Mouse (Mus musculus) liver, embryonic 12.5 days (tissue): ENCODE results near the gene Adam12. TPM values are rescaled to one million over a fixed set of nuclear protein-coding genes. Genes with fewer than 3 reads are reported as not detected.

Experiments
- ATAC-seq: fragments of 200-750 bp; cut with Nextera tagmentation; 2 replicates; pipeline ENCODE4 v1.8.0; 2017; ENCODE audit warnings: moderate number of reproducible peaks, mild to moderate bottlenecking, moderate library complexity
- H3K27ac ChIP-seq: fragments of 300-500 bp; sonication (generic); 2 replicates; pipeline ENCODE4 v1.5.1; 2016; ENCODE audit warnings: mild to moderate bottlenecking
- H3K27me3 ChIP-seq: fragments of 300-500 bp; sonication (generic); replicated peaks from 2 replicates; pipeline ENCODE4 v1.6.1; 2016; ENCODE audit warnings: mild to moderate bottlenecking, moderate library complexity
- H3K36me3 ChIP-seq: fragments of 300-500 bp; sonication (generic); 2 replicates; pipeline ENCODE4 v1.6.1; 2016; ENCODE audit warnings: mild to moderate bottlenecking, moderate library complexity
- H3K4me1 ChIP-seq: fragments of 300-500 bp; sonication (generic); 2 replicates; pipeline ENCODE4 v1.6.1; 2016
- H3K4me2 ChIP-seq: fragments of 300-500 bp; sonication (generic); 2 replicates; pipeline ENCODE4 v1.6.1; 2016; ENCODE audit warnings: mild to moderate bottlenecking, moderate library complexity
- H3K4me3 ChIP-seq: fragments of 300-500 bp; sonication (generic); 2 replicates; pipeline ENCODE4 v1.5.1; 2016; ENCODE audit warnings: mild to moderate bottlenecking, moderate library complexity
- H3K9ac ChIP-seq: fragments of 300-500 bp; sonication (generic); 2 replicates; pipeline ENCODE4 v1.6.1; 2016; ENCODE audit warnings: mild to moderate bottlenecking, moderate library complexity
- H3K9me3 ChIP-seq: fragments of 300-500 bp; sonication (generic); replicated peaks from 2 replicates; pipeline ENCODE4 v1.6.1; 2016; ENCODE audit warnings: mild to moderate bottlenecking, moderate library complexity
- WGBS: fragments of 180-500 bp; shearing (Covaris S2); methylation state at CpG from one replicate; pipeline ENCODE4 v1.1.7; 2016; ENCODE audit not compliant: insufficient replicate concordance; 5-methylcytosine and 5-hydroxymethylcytosine counted together
- polyA plus RNA-seq: library from polyadenylated mRNA; unstranded; fragments of >200 nt; fragmentation: Nextera tagmentation; extraction: Ambion mirVana; gene quantifications from 2 replicates; pipeline ENCODE4 v1.2.1, GENCODE M21; 2016

Gene Adam12
- polyA plus RNA-seq, 1 experiment from 2014 or later: 6.5 TPM

DNA sequence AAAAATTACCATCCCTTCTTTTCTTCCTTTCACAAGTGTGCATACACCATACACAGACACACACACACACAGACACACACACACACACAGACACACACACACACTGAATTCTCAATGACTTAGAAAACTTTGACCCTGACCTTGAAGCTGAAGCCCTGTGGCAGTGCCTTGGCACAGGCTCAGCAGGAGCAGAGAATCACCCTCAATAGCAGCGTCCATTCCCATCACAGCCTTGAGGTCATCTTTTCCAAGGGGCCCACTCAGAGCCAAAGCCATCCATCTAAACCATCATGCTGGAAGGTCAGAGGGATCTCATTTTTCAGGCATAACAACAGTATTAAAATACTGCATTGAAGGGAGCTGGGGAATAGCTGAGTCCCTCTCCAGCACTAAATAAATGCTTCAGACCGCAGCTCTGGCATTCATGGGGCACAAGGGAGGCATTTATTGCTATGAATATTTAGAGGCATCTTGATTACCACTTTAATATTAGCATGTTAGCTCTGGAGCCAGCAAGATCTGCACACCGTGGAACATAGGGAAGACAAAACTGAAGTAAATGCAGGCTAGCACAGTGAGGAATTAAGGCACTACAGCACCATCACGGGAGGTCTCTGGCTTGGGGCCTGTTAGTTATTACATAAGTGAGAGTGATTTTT, 92.5 kb downstream of the Adam12 start:
- Histone ChIP-seq H3K36me3 (no peaks in the 10 kb centered on the region), H3K9ac (no peak overlapping the region), H3K4me2 (no peak overlapping the region), H3K4me1 (no peaks in the 10 kb centered on the region), H3K27ac (no peak overlapping the region), H3K27me3 (no peaks in the 10 kb centered on the region), H3K4me3 (no peak overlapping the region), H3K9me3 (no peaks in the 10 kb centered on the region)
- 68% methylated on average over 4 of the region's 4 CpGs for WGBS
- no peak for ATAC-seq

DNA sequence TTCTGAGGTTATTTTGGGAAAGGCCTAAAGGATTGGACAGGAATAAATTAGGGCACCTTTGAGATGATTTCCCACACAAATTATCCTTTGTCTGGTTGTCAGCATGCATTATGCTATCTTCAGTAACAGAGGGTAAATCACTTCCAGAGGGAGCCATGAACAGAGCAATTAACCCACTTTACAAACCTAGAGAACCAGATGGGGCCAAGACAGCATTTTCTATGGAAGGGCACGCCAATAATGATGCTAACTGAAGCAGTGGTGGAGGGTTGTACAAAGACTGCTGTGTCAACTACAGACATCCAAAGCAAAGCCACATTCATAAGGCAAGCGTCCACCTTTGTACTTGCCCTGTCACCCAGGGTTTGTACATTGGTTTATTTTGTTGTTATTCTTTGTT, 99.6 kb downstream of the Adam12 start:
- no peak overlapping the region for H3K4me2 ChIP-seq
- H3K4me1 ChIP-seq: no peaks in the 10 kb centered on the region
- H3K9me3 ChIP-seq: no peaks in the 10 kb centered on the region
- no peak for ATAC-seq
- no peak overlapping the region for H3K9ac ChIP-seq
- H3K27ac ChIP-seq: no peak overlapping the region
- H3K27me3 ChIP-seq: no peaks in the 10 kb centered on the region
- H3K36me3 ChIP-seq: no peaks in the 10 kb centered on the region
- WGBS: 52% methylated on average over 2 of the region's 2 CpGs
- H3K4me3 ChIP-seq: no peak overlapping the region

DNA sequence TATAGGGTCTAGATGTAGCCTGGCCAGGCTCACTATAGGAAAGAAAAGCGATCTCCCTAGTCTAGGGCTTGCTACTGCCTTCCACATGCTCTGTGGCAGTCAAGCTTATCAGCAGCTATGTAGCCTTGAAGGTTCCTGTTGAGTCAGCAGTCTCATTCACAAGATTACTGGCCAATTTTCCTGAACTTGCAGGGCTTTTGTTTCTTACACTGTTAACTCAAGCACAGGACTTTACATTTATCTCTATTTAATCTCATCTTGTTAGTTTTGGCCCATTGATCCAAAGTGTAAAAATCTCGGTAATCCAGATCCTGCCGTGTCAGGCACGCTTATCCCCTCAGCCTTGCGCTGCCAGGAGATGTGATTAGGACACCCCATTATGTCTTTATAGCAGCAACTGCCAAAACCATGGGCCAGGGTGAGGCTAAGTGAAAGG, 103.8 kb downstream of the Adam12 start:
- H3K4me1 ChIP-seq: no peaks in the 10 kb centered on the region
- H3K27me3 ChIP-seq: no peaks in the 10 kb centered on the region
- H3K4me2 ChIP-seq: no peak overlapping the region
- H3K4me3 ChIP-seq: no peak overlapping the region
- H3K9ac ChIP-seq: no peak overlapping the region
- ATAC-seq: no peak
- H3K36me3 ChIP-seq: no peaks in the 10 kb centered on the region
- no peak overlapping the region for H3K27ac ChIP-seq
- 58% methylated on average over 5 of the region's 5 CpGs for WGBS
- no peaks in the 10 kb centered on the region for H3K9me3 ChIP-seq

DNA sequence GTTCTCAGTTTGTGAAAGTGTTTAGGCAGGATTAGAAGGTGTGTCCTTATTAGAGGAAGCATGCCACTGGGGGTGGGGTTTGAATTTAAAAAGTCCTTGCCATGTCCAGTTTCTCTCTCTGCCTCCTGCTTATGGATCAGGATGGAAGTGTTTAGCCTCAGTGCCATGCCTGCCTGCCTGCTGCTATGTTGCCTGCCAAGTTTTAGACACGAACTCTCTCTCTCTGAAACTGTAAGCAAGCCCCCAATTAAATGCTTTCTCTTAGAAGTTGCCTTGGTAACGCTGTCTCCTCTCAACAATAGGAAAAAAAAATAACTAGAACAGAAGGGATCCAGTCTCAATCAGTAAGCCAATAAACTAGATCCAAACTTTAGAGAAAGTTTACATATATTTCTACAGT, 110.5 kb downstream of the Adam12 start:
- no peaks in the 10 kb centered on the region for H3K4me1 ChIP-seq
- H3K4me3 ChIP-seq: no peak overlapping the region
- H3K4me2 ChIP-seq: no peak overlapping the region
- H3K27ac ChIP-seq: no peak overlapping the region
- H3K36me3 ChIP-seq: no peaks in the 10 kb centered on the region
- no peaks in the 10 kb centered on the region for H3K9me3 ChIP-seq
- no peak overlapping the region for H3K9ac ChIP-seq
- ATAC-seq: no peak
- 64% methylated on average over 2 of the region's 2 CpGs for WGBS
- H3K27me3 ChIP-seq: no peaks in the 10 kb centered on the region

DNA sequence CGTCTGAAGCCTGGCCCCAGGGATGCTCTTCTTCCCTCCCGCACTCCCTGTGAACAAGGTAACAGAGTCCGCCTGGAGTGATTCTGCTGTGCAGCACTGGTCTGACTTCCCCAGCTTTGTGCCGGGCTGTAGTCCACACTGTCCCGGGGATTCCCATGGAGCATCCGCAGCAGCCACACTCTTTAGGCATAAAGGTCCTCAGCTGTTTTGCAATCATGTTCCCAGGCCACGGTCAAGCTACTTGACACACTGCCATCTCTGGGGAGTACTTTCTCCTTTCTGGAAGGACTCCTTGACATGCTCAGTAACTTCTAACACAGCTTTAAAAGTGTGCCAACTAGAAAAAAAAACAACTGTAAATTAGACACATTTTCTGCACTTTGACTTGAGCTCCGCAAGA, 116.5 kb downstream of the Adam12 start:
- no peak for ATAC-seq
- Histone ChIP-seq H3K4me3 (no peak overlapping the region), H3K9me3 (no peaks in the 10 kb centered on the region), H3K4me1 (no peaks in the 10 kb centered on the region), H3K9ac (no peak overlapping the region), H3K36me3 (no peaks in the 10 kb centered on the region), H3K27ac (0 out of 2 replicates have a peak overlapping the region, but pooled peaks have one; percentile 7), H3K27me3 (no peaks in the 10 kb centered on the region), H3K4me2 (no peak overlapping the region)
- WGBS: 74% methylated on average over 8 of the region's 8 CpGs

DNA sequence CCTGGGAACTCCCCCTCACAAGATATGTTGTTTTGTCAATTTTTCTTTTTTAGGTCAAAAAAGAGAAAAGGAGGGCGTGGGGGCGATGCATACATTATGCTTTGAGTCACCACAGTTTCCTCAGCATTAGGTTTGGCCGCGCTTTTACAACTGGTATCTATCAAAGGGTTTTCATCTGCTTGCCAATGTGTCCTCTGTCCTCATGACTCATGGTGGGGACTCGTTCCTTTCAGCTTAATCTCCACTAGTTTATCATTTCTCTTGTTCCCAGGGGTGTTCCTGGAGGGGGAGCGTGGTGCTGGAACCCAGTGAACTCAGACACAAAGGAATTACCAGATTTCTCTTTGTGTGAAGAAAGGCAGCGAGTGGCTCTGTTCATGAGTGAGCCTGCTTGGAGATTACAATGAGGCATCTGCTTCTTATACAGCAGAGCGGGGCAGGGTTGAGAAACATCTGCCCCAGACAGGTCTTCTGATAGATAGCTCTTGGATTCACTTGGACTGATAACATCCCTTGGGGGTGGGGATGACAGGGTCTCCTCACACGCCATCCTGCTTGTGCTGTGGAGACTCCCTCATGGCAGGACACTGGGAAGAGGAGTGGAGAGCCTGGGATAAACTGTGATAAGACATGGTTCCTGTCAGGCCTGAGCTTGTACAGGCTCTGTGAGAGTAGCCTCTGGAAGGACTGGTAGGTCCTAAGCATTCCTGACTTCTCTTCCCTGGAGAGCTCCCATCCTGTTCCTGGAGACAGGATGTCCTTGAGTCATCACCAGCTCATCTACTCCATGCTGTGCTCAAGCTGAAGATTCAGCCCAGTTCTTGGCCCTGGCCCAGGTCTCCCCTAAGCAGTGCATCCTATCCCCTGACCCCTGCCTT, 117.4 kb downstream of the Adam12 start:
- ATAC-seq: peak; percentile 51
- no peak overlapping the region for H3K9ac ChIP-seq
- no peak overlapping the region for H3K4me2 ChIP-seq
- no peaks in the 10 kb centered on the region for H3K36me3 ChIP-seq
- H3K4me1 ChIP-seq: no peaks in the 10 kb centered on the region
- no peak overlapping the region for H3K4me3 ChIP-seq
- H3K9me3 ChIP-seq: no peaks in the 10 kb centered on the region
- H3K27ac ChIP-seq: peak overlapping the region; percentile 40; the same call in 1 of the 2 replicates
- WGBS: 58% methylated on average over 9 of the region's 9 CpGs
- no peaks in the 10 kb centered on the region for H3K27me3 ChIP-seq

DNA sequence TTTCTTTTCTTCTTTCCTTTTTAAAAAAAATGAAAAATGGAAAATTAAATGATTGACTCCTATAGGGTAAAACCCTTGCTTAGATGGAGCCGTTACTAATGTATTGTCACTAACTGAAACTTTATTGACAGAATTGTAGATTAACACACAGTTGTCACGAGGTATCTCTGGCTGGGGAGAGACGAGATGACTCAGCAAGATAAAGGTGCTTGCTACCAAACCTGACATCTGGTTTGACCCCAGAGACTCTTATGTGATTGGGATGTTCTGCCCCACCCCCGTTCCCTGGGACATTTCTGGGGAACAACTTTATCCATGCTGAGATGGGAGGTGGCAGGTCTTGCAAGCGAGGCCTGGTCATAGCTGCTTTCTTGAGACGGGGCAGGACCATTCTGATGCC, 118.1 kb downstream of the Adam12 start:
- 45% methylated on average over 6 of the region's 6 CpGs for WGBS
- Histone ChIP-seq H3K4me1 (no peaks in the 10 kb centered on the region), H3K4me2 (no peak overlapping the region), H3K9me3 (no peaks in the 10 kb centered on the region), H3K9ac (no peak overlapping the region), H3K36me3 (no peaks in the 10 kb centered on the region), H3K27ac (peak overlapping the region; percentile 40; the same call in 1 of the 2 replicates), H3K4me3 (no peak overlapping the region), H3K27me3 (no peaks in the 10 kb centered on the region)
- no peak for ATAC-seq

DNA sequence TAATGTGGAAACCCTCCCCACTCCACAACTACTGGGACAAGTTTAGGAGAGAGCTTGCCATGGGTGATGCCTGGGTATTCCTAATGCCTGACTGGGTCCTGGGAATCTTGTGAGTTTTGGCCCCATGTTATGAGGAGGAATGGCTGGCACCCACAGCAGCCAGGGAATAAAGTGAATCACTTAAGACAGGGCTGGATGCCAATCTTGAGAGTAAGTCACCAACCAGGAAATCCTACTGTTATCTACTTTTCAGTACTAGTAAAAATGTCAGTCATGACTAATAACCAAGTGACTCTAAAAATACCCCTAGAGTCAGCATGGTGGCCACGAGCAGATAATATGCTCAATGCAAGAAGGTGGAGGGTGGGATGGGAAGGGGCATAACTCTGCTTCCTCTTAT, 121.8 kb downstream of the Adam12 start:
- no peak overlapping the region for H3K9ac ChIP-seq
- no peak overlapping the region for H3K4me3 ChIP-seq
- no peaks in the 10 kb centered on the region for H3K9me3 ChIP-seq
- ATAC-seq: no peak
- H3K36me3 ChIP-seq: no peaks in the 10 kb centered on the region
- no peaks in the 10 kb centered on the region for H3K4me1 ChIP-seq
- H3K27ac ChIP-seq: no peak overlapping the region
- 25% methylated on average over 1 of the region's 1 CpGs for WGBS
- no peak overlapping the region for H3K4me2 ChIP-seq
- H3K27me3 ChIP-seq: no peaks in the 10 kb centered on the region

DNA sequence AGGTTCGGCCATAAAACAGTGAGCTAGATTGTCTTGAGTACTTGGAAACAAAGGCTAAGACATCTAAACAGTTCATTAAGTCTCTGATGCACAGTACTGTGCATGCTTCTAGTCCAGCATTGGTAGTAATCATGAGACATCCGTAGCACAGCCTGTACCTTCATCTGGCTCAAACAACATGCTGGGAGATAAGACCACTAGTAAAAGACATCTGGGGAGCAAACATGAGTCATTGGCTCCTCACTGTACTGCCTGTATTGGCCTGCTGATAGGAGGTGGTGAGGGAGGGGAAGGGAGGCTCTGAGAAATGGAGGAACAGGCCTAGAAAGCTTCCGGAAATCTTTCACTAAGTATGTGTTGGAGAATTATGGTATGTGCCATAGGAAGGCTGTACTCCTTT, 124.1 kb downstream of the Adam12 start:
- Histone ChIP-seq H3K4me2 (no peak overlapping the region), H3K4me1 (no peaks in the 10 kb centered on the region), H3K9ac (no peak overlapping the region), H3K27ac (no peak overlapping the region), H3K9me3 (no peaks in the 10 kb centered on the region), H3K27me3 (no peaks in the 10 kb centered on the region), H3K4me3 (no peak overlapping the region), H3K36me3 (no peaks in the 10 kb centered on the region)
- ATAC-seq: no peak
- WGBS: 57% methylated on average over 3 of the region's 3 CpGs

DNA sequence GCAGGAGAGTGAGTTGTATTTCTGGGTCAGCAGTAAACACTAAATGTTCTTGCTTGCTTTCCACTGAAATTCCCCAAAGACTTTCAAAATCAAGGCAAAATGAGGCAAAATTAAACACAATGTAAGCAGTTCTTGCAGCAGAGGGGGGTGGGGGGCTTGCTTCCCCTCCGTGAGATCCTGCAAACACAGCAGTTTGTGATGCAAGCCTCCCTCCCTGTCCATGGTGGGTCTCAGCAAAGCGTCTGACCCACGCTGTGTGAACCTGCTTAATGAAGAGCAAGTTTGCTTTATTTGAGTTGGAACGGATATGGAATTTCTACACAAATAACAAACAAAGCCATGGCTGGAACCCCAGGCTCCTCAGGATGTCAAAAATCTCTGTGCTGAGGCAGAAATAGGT, 132.9 kb downstream of the Adam12 start:
- H3K36me3 ChIP-seq: no peaks in the 10 kb centered on the region
- no peak overlapping the region for H3K9ac ChIP-seq
- H3K4me1 ChIP-seq: no peaks in the 10 kb centered on the region
- ATAC-seq: no peak
- H3K4me2 ChIP-seq: no peak overlapping the region
- H3K27ac ChIP-seq: no peak overlapping the region
- no peaks in the 10 kb centered on the region for H3K27me3 ChIP-seq
- H3K9me3 ChIP-seq: no peaks in the 10 kb centered on the region
- H3K4me3 ChIP-seq: no peak overlapping the region
- WGBS: 55% methylated on average over 4 of the region's 4 CpGs

DNA sequence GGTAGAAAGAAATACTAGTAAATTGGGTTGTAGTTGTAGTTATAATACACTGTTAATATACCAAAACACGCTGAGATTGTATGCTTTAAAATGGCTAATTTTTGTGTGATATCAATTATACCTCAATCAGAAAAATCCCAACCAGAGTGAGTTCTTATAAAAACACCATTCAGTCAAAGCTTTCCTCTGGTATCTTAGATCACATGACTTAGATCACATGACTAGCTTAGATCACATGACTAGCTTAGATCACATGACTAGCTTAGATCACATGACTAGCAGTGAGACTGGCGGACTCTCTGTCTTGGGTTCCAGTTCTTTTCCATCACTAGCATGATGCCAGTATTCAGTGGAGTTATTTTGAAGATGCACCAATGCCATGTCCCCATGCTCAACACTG, 134.1 kb downstream of the Adam12 start:
- ATAC-seq: no peak
- Histone ChIP-seq H3K36me3 (no peaks in the 10 kb centered on the region), H3K4me2 (no peak overlapping the region), H3K9ac (no peak overlapping the region), H3K27ac (no peak overlapping the region), H3K27me3 (no peaks in the 10 kb centered on the region), H3K4me1 (no peaks in the 10 kb centered on the region), H3K4me3 (no peak overlapping the region), H3K9me3 (no peaks in the 10 kb centered on the region)
- 67% methylated on average over 2 of the region's 2 CpGs for WGBS

DNA sequence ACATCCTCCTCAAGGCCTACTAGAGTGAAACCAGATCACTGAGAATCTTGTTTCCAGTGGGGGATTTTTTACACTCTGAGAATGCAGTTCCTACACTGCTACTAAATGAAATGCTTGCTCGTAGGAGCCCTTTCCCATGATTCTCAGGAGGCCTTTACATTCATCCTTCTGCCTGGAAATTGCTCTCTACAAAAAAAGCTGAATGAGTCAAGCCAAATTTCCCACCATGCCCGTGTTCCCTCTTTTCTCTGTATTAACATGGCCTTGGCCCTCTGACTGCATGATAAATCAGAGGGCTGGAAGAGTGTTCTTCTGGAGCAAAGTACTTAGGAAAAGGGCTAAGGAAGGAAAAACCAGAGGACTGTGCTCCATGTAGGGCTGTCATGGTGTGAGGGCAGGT, 138.1 kb downstream of the Adam12 start:
- WGBS: 49% methylated on average over 2 of the region's 2 CpGs
- no peak for ATAC-seq
- no peaks in the 10 kb centered on the region for H3K27me3 ChIP-seq
- no peak overlapping the region for H3K9ac ChIP-seq
- H3K4me2 ChIP-seq: no peak overlapping the region
- H3K36me3 ChIP-seq: no peaks in the 10 kb centered on the region
- H3K27ac ChIP-seq: no peak overlapping the region
- H3K4me3 ChIP-seq: no peak overlapping the region
- H3K4me1 ChIP-seq: no peaks in the 10 kb centered on the region
- H3K9me3 ChIP-seq: no peaks in the 10 kb centered on the region
